Mouse (Mus musculus): ENCODE results near the gene Dnaaf3. TPM values are rescaled to one million over a fixed set of nuclear protein-coding genes. Genes with fewer than 3 reads are reported as not detected.
A peak's percentile ranks its signal among the peaks of the same experiment; 100 is the strongest.

Gene Dnaaf3
- polyA plus RNA-seq, 1 experiment from 2014 or later, result 0.55 TPM

- Histone ChIP-seq H3K9ac (ENCODE audit: low read length) (no peak overlapping the region), H3K4me2 (ENCODE audit: low read length) (no peak overlapping the region), H3K4me1 (ENCODE audit: control insufficient read depth, insufficient read depth, low read length) (peaks cover 21% of the 10 kb centered on the region), H3K4me3 (ENCODE audit: low read depth, low read length) (no peak overlapping the region), H3K27ac (ENCODE audit: low read depth, low read length) (no peak overlapping the region), H3K9me3 (replicated peaks; ENCODE audit: control insufficient read depth, low read length) (no peaks in the 10 kb centered on the region), H3K36me3 (ENCODE audit: control insufficient read depth, insufficient read depth, low read length) (0 out of 2 replicates have a peak, but pooled peaks cover 2% of the 10 kb centered on the region), H3K27me3 (replicated peaks; ENCODE audit: control insufficient read depth, insufficient read depth, low read length) (no peaks in the 10 kb centered on the region)
- WGBS, result 80% methylated on average over 5 of the region's 5 CpGs
- DNase-seq (ENCODE audit: low spot score) (no peak), ATAC-seq (no peak)
These were observed 28.4 kb downstream of the Dnaaf3 start for GRCm38 (mm10) chr7:4503858-4504257.

DNA sequence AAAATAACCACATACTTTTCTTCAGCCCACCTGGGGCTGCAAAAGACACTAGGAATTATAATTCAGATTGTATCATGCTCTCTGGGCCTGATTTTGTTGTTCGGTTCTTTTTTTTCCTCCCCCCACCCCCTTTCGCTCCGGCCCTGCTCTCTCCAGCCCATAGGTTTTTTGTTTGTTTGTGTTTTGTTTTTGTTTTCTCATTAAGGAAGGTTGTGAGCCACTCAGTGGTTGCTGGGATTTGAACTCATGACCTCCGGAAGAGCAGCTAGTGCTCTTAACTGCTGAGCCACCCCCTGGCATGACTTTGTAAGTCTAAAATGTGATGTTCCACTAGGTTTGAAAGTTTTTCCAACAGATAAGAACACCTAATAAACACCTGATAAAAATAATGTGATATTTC is 29.2 kb downstream of the Dnaaf3 start:
- Histone ChIP-seq H3K27ac (ENCODE audit: low read depth, low read length) (no peak overlapping the region), H3K4me3 (ENCODE audit: low read depth, low read length) (no peak overlapping the region), H3K9ac (ENCODE audit: low read length) (no peak overlapping the region), H3K27me3 (replicated peaks; ENCODE audit: control insufficient read depth, insufficient read depth, low read length) (no peaks in the 10 kb centered on the region), H3K9me3 (replicated peaks; ENCODE audit: control insufficient read depth, low read length) (no peaks in the 10 kb centered on the region), H3K36me3 (ENCODE audit: control insufficient read depth, insufficient read depth, low read length) (0 out of 2 replicates have a peak, but pooled peaks cover 2% of the 10 kb centered on the region), H3K4me2 (ENCODE audit: low read length) (no peak overlapping the region), H3K4me1 (ENCODE audit: control insufficient read depth, insufficient read depth, low read length) (peaks cover 29% of the 10 kb centered on the region)
- 71% methylated on average over 4 of the region's 4 CpGs for WGBS
- no peak for DNase-seq (ENCODE audit: low spot score)
- ATAC-seq, result no peak

DNA sequence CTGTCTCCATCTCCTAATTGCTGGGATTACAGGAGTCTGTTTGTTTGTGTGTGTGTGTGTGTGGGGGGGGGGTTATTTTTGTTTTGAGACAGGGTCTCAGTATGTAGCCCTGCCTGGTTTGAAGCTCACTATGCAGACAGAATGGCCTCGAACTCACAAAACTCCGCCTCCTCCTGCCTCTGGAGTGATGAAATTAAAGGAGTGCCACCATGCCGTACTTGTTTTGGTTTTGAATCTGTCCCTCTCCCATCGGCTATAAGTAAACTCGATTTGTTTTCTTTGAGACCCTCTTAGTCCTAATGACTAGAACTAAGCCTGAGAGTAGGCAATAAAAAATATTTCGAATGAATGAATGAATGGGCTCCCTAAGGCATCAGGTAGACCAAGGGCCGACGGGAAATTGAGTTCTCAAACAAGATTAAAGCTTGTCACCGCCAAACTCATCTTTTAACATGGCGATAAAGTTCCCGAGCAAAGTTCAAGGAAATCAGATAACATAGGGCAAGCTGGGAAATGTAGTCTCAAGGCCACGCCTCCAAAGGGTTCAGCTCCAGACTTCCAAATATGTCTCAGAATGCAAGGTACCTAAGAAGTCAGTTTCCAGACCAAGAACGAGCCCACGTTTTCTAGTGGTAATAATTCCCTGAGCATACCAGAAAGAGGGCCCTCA is 29.7 kb downstream of the Dnaaf3 start:
- H3K36me3 ChIP-seq (ENCODE audit: control insufficient read depth, insufficient read depth, low read length), result 0 out of 2 replicates have a peak, but pooled peaks cover 2% of the 10 kb centered on the region
- ATAC-seq (peak; percentile 5), DNase-seq (ENCODE audit: low spot score) (peak; percentile 72)
- H3K27me3 ChIP-seq (replicated peaks; ENCODE audit: control insufficient read depth, insufficient read depth, low read length), result no peaks in the 10 kb centered on the region
- H3K9ac ChIP-seq (ENCODE audit: low read length), result peak overlapping the region; percentile 97
- 11% methylated on average over 14 of the region's 14 CpGs for WGBS
- H3K27ac ChIP-seq (ENCODE audit: low read depth, low read length), result 0 out of 2 replicates have a peak overlapping the region, but pooled peaks have one; percentile 85
- H3K9me3 ChIP-seq (replicated peaks; ENCODE audit: control insufficient read depth, low read length), result no peaks in the 10 kb centered on the region
- peaks cover 30% of the 10 kb centered on the region for H3K4me1 ChIP-seq (ENCODE audit: control insufficient read depth, insufficient read depth, low read length)
- H3K4me2 ChIP-seq (ENCODE audit: low read length), result peak overlapping the region; percentile 92
- H3K4me3 ChIP-seq (ENCODE audit: low read depth, low read length), result peak overlapping the region; percentile 89

DNA sequence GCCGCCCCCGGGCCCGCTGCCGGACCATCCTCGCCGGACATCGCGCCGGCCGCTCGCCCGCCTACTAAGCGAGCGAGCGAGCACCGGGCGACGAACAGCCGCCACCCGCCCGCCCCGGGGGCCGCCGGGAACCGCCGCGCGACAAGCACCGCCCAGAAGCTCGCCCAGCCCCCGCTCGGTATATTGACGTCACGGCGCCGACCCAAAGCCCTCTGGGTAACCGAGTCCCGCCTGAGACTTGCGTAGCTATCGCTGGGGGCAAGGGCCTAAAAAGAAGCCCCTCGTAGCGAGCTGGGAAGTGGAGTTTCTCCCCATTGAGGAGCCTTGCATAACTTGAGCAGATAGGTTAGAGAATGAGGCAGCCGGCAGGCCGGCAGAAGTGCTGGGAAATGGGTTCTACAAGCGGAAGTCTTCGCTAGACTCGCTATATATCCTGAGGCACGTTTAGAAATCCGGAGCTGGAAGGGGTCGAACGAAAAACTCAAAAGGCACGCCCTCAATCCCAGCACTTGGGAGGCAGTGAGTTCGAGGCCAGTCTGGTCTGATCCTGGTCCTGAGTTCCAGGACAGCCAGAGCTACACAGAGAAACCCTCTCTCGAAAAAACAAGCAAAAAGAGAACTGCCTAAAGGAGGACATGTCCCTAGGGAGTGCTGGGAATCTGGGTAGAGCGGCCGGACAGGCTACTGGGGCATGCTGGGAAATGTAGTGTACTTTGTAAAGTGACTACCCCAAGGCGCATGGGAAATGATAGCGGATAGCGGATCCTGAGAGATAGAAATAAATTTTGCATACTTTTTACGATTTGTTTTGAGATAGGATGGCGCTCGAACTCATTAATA is 30.5 kb downstream of the Dnaaf3 start, which contains the start of gene Ppp1r12c:
Gene Ppp1r12c (minus strand): TSS at position 123 of the 840 bp plus-strand sequence.
- Histone ChIP-seq H3K4me3 (ENCODE audit: low read depth, low read length) (peak within 1 kb of the TSS; percentile 89), H3K4me1 (ENCODE audit: control insufficient read depth, insufficient read depth, low read length) (peaks cover 30% of the 10 kb centered on the region), H3K27ac (ENCODE audit: low read depth, low read length) (peak within 1 kb of the TSS; percentile 85), H3K4me2 (ENCODE audit: low read length) (peak within 1 kb of the TSS; percentile 92), H3K9me3 (replicated peaks; ENCODE audit: control insufficient read depth, low read length) (no peaks in the 10 kb centered on the region), H3K9ac (ENCODE audit: low read length) (peak within 1 kb of the TSS; percentile 97), H3K27me3 (replicated peaks; ENCODE audit: control insufficient read depth, insufficient read depth, low read length) (no peaks in the 10 kb centered on the region), H3K36me3 (ENCODE audit: control insufficient read depth, insufficient read depth, low read length) (peaks cover 9% of the 10 kb centered on the region)
- peak; percentile 96 for ATAC-seq
- DNase-seq (ENCODE audit: low spot score), result peak; percentile 97
- under 1% methylated on average over 62 of the region's 62 CpGs for WGBS

- peak overlapping the region; percentile 85 for H3K27ac ChIP-seq (ENCODE audit: low read depth, low read length)
- peak; percentile 10 for DNase-seq (ENCODE audit: low spot score)
- peak overlapping the region; percentile 92 for H3K4me2 ChIP-seq (ENCODE audit: low read length)
- ATAC-seq, result peak; percentile 51
- peak overlapping the region; percentile 97 for H3K9ac ChIP-seq (ENCODE audit: low read length)
- H3K4me3 ChIP-seq (ENCODE audit: low read depth, low read length), result peak overlapping the region; percentile 89
- H3K36me3 ChIP-seq (ENCODE audit: control insufficient read depth, insufficient read depth, low read length), result peaks cover 15% of the 10 kb centered on the region
- H3K27me3 ChIP-seq (replicated peaks; ENCODE audit: control insufficient read depth, insufficient read depth, low read length), result no peaks in the 10 kb centered on the region
- no peaks in the 10 kb centered on the region for H3K9me3 ChIP-seq (replicated peaks; ENCODE audit: control insufficient read depth, low read length)
- peaks cover 30% of the 10 kb centered on the region for H3K4me1 ChIP-seq (ENCODE audit: control insufficient read depth, insufficient read depth, low read length)
- under 1% methylated on average over 23 of the region's 52 CpGs for WGBS
These were observed 31.3 kb downstream of the Dnaaf3 start for GRCm38 (mm10) chr7:4500892-4501471.

DNA sequence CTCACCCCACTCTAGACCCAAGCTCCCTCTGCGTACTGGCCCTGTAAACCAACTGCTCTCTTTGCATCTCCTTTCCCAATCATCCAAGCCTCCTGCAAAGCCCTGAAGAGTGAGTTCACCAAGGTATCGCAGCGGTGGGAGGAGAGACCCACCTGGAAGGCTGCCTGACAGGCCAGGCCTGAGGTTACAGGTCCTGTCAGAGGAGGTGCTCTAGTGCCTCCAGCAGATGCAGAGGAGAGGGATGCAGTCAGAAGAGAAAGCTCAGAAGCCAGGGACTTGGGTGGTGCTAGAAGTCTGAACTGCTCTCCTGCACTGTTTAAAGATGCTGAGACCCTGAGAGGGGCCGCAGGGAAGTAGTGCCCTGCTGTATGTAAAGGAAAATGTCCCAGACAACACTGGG is 33.2 kb downstream of the Dnaaf3 start:
- no peaks in the 10 kb centered on the region for H3K27me3 ChIP-seq (replicated peaks; ENCODE audit: control insufficient read depth, insufficient read depth, low read length)
- peak overlapping the region; percentile 29 for H3K9ac ChIP-seq (ENCODE audit: low read length)
- no peak for DNase-seq (ENCODE audit: low spot score)
- H3K36me3 ChIP-seq (ENCODE audit: control insufficient read depth, insufficient read depth, low read length), result peaks cover 34% of the 10 kb centered on the region
- no peaks in the 10 kb centered on the region for H3K9me3 ChIP-seq (replicated peaks; ENCODE audit: control insufficient read depth, low read length)
- WGBS, result 94% methylated on average over 4 of the region's 4 CpGs
- H3K4me2 ChIP-seq (ENCODE audit: low read length), result no peak overlapping the region
- no peak for ATAC-seq
- H3K4me1 ChIP-seq (ENCODE audit: control insufficient read depth, insufficient read depth, low read length), result peaks cover 30% of the 10 kb centered on the region
- no peak overlapping the region for H3K27ac ChIP-seq (ENCODE audit: low read depth, low read length)
- H3K4me3 ChIP-seq (ENCODE audit: low read depth, low read length), result no peak overlapping the region

DNA sequence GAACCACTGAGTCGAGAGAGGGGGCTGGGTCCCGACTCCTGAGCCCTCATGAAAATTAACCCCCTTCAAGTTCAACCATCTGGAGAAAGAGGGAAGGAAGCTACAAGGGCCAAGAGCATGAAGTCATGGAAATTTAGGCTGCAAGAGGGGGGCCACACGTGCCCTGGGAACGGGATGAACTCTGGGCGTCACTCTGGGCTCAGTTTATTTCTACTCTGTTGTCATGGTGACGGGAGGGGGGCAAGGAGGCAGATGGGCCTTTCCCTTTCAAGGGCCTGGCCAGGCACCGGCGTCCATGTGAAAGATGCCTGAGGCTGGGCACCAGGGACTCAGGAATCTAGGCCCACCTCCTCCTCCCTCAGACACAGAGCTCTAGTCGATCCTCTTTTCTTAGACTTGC is 34.0 kb downstream of the Dnaaf3 start:
- ATAC-seq, result no peak
- DNase-seq (ENCODE audit: low spot score), result peak; percentile 61
- Histone ChIP-seq H3K9me3 (replicated peaks; ENCODE audit: control insufficient read depth, low read length) (no peaks in the 10 kb centered on the region), H3K4me2 (ENCODE audit: low read length) (peak overlapping the region; percentile 24), H3K27ac (ENCODE audit: low read depth, low read length) (no peak overlapping the region), H3K4me1 (ENCODE audit: control insufficient read depth, insufficient read depth, low read length) (peaks cover 30% of the 10 kb centered on the region), H3K9ac (ENCODE audit: low read length) (peak overlapping the region; percentile 33; the same call in 1 of the 2 replicates), H3K36me3 (ENCODE audit: control insufficient read depth, insufficient read depth, low read length) (peaks cover 39% of the 10 kb centered on the region), H3K4me3 (ENCODE audit: low read depth, low read length) (no peak overlapping the region), H3K27me3 (replicated peaks; ENCODE audit: control insufficient read depth, insufficient read depth, low read length) (no peaks in the 10 kb centered on the region)
- WGBS, result 18% methylated on average over 9 of the region's 9 CpGs

- ATAC-seq, result no peak
- Histone ChIP-seq H3K36me3 (ENCODE audit: control insufficient read depth, insufficient read depth, low read length) (peaks cover 45% of the 10 kb centered on the region), H3K4me3 (ENCODE audit: low read depth, low read length) (no peak overlapping the region), H3K27me3 (replicated peaks; ENCODE audit: control insufficient read depth, insufficient read depth, low read length) (no peaks in the 10 kb centered on the region), H3K27ac (ENCODE audit: low read depth, low read length) (no peak overlapping the region), H3K4me2 (ENCODE audit: low read length) (no peak overlapping the region), H3K9me3 (replicated peaks; ENCODE audit: control insufficient read depth, low read length) (no peaks in the 10 kb centered on the region), H3K9ac (ENCODE audit: low read length) (0 out of 2 replicates have a peak overlapping the region, but pooled peaks have one; percentile 3), H3K4me1 (ENCODE audit: control insufficient read depth, insufficient read depth, low read length) (peaks cover 29% of the 10 kb centered on the region)
- 92% methylated on average over 9 of the region's 9 CpGs for WGBS
- no peak for DNase-seq (ENCODE audit: low spot score)
These were observed 34.9 kb downstream of the Dnaaf3 start for GRCm38 (mm10) chr7:4497271-4497903.
